Mouse (Mus musculus) lung, embryonic 14.5 days (tissue): ENCODE data around the gene Glud1. TPM values are rescaled to one million over a fixed set of nuclear protein-coding genes. Genes with fewer than 3 reads are reported as not detected.
A peak's percentile ranks its signal among the peaks of the same experiment; 100 is the strongest.

Source experiments
- ATAC-seq: fragments of 200-750 bp; cut with Nextera tagmentation; 2 replicates; pipeline ENCODE4 v1.8.0; 2017; ENCODE audit warnings: mild to moderate bottlenecking, moderate TSS enrichment, moderate library complexity; ENCODE audit not compliant: insufficient read depth
- DNase-seq: peaks from one replicate; pipeline ENCODE4 v3.0.0-alpha.2; 2015
- H3K27ac ChIP-seq: fragments of 300-500 bp; sonication (generic); 2 replicates; pipeline ENCODE4 v1.5.1; 2014; ENCODE audit warnings: low read depth, mild to moderate bottlenecking, moderate library complexity
- H3K27me3 ChIP-seq: fragments of 300-500 bp; sonication (generic); 2 replicates; pipeline ENCODE4 v1.6.1; 2014; ENCODE audit warnings: low read length, control low read depth; ENCODE audit not compliant: insufficient read depth
- H3K36me3 ChIP-seq: fragments of 300-500 bp; sonication (generic); 2 replicates; pipeline ENCODE4 v1.6.1; 2014; ENCODE audit warnings: control low read depth; ENCODE audit not compliant: insufficient read depth
- H3K4me1 ChIP-seq: fragments of 300-500 bp; sonication (generic); 2 replicates; pipeline ENCODE4 v1.6.1; 2014; ENCODE audit warnings: antibody characterized with exemption, control low read depth; ENCODE audit not compliant: insufficient read depth
- H3K4me2 ChIP-seq: fragments of 300-500 bp; sonication (generic); 2 replicates; pipeline ENCODE4 v1.6.1; 2014; ENCODE audit warnings: mild to moderate bottlenecking
- H3K4me3 ChIP-seq: fragments of 300-500 bp; sonication (generic); 2 replicates; pipeline ENCODE4 v1.5.1; 2014; ENCODE audit warnings: low read depth, low read length
- H3K9ac ChIP-seq: fragments of 300-500 bp; sonication (generic); 2 replicates; pipeline ENCODE4 v1.6.1; 2014
- H3K9me3 ChIP-seq: fragments of 300-500 bp; sonication (generic); 2 replicates; pipeline ENCODE4 v1.6.1; 2016; ENCODE audit warnings: low read depth, low read length, control low read depth
- CTCF ChIP-seq: IDR thresholded peaks from 2 replicates; pipeline ENCODE4 v1.5.1; 2016; ENCODE audit warnings: antibody characterized with exemption, low read depth
- WGBS: fragments of 180-500 bp; shearing (Covaris S2); extraction: QIAGEN DNeasy Blood & Tissue Kit; methylation state at CpG from one replicate; pipeline ENCODE4 v1.1.7; 2014; 5-methylcytosine and 5-hydroxymethylcytosine counted together
- polyA plus RNA-seq: library from polyadenylated mRNA; unstranded; fragments of >200 nt; fragmentation: Nextera tagmentation; extraction: Ambion mirVana; gene quantifications from 2 replicates; pipeline ENCODE4 v1.2.1, GENCODE M21; 2014

Glud1 gene
- polyA plus RNA-seq, 1 experiment from 2014 or later, result 84.2 TPM

DNA sequence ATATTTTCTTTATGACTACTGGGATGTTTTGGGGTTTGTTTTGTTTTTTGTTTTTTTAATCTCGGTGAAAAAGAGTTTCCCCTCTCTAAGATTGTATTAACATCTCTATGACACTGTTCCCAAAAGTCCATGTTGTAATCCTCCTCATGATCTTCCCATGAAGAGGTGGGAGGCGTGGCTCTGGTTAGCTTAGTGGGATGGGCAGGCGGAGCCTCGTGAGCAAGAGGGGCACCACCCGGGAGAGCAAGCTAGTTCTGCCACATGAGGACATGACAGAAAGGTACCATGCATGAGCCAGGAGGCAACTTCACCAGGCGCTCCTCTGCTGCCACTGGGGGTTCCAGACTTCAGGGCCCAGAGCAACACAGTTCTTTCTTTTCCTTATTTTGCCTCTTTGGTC lies 42.0 kb downstream of the Glud1 start:
- ATAC-seq (no peak), DNase-seq (no peak)
- H3K36me3 ChIP-seq, result no peaks in the 10 kb centered on the region
- H3K9ac ChIP-seq, result no peak overlapping the region
- no peaks in the 10 kb centered on the region for H3K4me1 ChIP-seq
- no peaks in the 10 kb centered on the region for H3K27me3 ChIP-seq
- H3K4me3 ChIP-seq, result no peak overlapping the region
- 59% methylated on average over 6 of the region's 6 CpGs for WGBS
- H3K4me2 ChIP-seq, result no peak overlapping the region
- no peak overlapping the region for H3K27ac ChIP-seq
- H3K9me3 ChIP-seq, result no peaks in the 10 kb centered on the region
- no peak for TF ChIP-seq CTCF

DNA sequence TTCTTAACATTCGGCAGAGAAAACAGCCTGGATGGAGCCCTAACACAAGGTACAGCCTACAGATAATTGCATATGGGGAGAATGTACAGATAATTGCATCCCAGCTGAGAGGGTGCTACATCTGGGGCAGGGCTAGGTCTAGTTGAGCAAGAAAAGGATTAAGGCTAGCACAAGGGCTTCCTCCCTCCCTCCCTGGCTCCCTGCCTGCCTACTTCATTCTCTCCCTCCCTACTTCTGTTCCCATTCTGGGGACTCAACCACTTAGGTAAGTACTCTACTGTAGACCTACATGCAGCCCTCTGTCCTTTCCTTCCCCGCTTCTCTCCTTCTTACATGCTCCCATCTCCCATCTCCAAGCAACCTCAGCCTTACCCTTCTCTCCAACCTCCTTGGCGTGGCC lies 42.8 kb downstream of the Glud1 start:
- ATAC-seq (no peak), DNase-seq (no peak)
- no peak overlapping the region for H3K27ac ChIP-seq
- H3K4me2 ChIP-seq, result no peak overlapping the region
- H3K27me3 ChIP-seq, result no peaks in the 10 kb centered on the region
- 92% methylated on average over 3 of the region's 3 CpGs for WGBS
- H3K9ac ChIP-seq, result no peak overlapping the region
- TF ChIP-seq CTCF, result no peak
- no peaks in the 10 kb centered on the region for H3K4me1 ChIP-seq
- H3K9me3 ChIP-seq, result no peaks in the 10 kb centered on the region
- H3K4me3 ChIP-seq, result no peak overlapping the region
- no peaks in the 10 kb centered on the region for H3K36me3 ChIP-seq

GRCm38 (mm10) chr14:34354456-34354855 lies 43.9 kb downstream of the Glud1 start:
- no peak for DNase-seq

DNA sequence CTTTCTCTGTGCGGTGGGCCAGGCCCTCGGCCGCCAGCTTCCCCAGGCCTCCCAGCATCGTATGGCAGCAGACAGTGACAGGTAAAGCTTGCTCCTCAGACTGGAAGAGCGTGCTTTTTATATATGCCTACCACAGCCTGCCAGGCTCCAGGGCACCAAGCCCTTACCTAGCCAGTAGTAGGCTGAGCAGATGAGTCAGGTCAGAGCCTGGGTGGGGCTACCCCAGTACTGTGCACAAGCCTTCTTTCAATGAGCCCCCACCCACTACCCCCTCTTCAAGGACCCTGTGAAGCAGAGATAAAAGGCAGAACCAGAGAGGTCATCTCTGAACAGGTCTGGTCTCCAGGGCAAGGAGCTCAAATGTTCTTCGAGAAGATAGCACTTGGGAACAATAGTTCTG lies 44.8 kb downstream of the Glud1 start, which contains the start of gene Fam25c:
Gene Fam25c, minus strand, starts transcription at position 133 of the 400 bp plus-strand sequence.
- TF ChIP-seq CTCF, result no peak
- Histone ChIP-seq H3K27me3 (no peaks in the 10 kb centered on the region), H3K4me2 (no peak within 1 kb of the TSS), H3K36me3 (no peaks in the 10 kb centered on the region), H3K9ac (no peak within 1 kb of the TSS), H3K27ac (no peak within 1 kb of the TSS), H3K9me3 (no peaks in the 10 kb centered on the region), H3K4me1 (no peaks in the 10 kb centered on the region), H3K4me3 (no peak within 1 kb of the TSS)
- DNase-seq (no peak), ATAC-seq (0 out of 2 replicates have a peak, but pooled peaks have one; percentile 25)
- WGBS, result 63% methylated on average over 6 of the region's 6 CpGs

More at GRCm38 (mm10) chr14:34354456-34354855, 43.9 kb downstream of the Glud1 start:
- Histone ChIP-seq H3K27ac (no peak overlapping the region), H3K9ac (no peak overlapping the region), H3K27me3 (no peaks in the 10 kb centered on the region), H3K9me3 (no peaks in the 10 kb centered on the region), H3K4me2 (no peak overlapping the region), H3K36me3 (no peaks in the 10 kb centered on the region), H3K4me3 (no peak overlapping the region), H3K4me1 (no peaks in the 10 kb centered on the region)
- TF ChIP-seq CTCF, result no peak
- 64% methylated on average over 4 of the region's 4 CpGs for WGBS
- ATAC-seq, result no peak

DNA sequence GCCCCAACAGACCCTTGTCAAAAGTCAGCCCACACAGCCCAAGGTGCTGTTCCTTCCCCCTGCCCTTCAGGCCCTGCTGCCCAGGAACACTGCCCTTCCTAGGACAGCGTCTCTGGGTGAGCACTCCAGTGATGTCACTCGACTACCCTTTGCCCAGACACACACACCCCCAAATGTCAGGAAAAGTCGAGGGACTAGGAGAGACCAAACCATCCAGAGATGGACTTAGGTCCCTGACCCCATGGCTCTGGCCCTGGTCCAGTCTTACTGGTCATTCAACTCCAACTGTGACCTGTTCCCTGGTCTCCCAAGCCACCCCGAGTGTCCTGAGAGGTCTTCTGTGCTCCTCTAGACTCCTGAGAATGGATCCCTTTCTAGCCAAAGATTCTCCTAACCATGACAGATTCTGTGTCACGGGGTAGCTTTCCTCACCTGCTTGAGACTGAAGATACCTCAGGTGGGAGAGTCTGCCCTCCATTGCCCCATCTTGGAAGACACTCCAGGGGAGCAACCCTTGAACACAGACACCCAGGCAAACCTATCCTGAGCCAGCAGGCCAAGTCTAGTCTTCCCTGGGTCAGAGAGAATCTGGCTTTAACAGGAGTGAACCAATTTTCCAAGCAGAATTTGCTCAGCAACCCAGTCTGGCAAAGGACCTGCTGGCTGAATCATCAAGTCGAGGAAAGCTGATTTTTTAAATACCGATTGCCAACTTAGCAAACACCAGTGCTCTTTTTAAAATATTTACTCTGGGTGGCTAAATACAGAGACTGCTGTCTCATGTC lies 47.3 kb downstream of the Glud1 start:
- H3K27ac ChIP-seq, result no peak overlapping the region; the same call in 1 of the 2 replicates
- no peaks in the 10 kb centered on the region for H3K27me3 ChIP-seq
- no peak overlapping the region for H3K9ac ChIP-seq
- no peak for DNase-seq
- no peaks in the 10 kb centered on the region for H3K4me1 ChIP-seq
- 61% methylated on average over 7 of the region's 7 CpGs for WGBS
- no peaks in the 10 kb centered on the region for H3K36me3 ChIP-seq
- no peak overlapping the region for H3K4me2 ChIP-seq
- H3K4me3 ChIP-seq, result no peak overlapping the region
- no peak for ATAC-seq
- H3K9me3 ChIP-seq, result no peaks in the 10 kb centered on the region
- no peak for TF ChIP-seq CTCF

DNA sequence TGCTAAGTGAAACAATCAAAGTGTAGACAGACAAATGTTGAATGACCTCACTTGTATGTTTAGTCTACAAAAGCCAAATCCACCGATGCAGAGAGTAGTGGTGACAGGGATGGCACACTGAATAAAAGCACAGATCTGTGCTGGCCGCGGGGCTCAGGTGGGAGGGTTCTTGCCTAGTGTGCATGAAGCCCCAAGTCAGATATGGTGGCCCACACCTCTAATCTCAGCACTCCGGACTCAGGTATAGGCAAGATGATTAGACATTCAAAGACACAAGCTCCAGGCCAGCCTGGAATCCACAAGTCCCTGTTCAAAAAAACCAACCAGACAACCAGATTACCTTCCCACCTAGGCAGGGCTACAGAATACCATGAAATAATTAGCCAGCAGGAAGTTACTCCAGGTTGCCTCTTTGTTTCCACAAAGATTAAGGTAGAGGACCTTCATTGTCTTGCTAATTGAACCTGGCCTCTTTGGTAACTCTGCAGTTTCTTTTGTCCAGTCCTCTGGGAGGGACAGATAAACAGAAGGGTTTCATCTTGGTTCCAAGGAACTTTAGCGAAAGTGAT lies 49.2 kb downstream of the Glud1 start:
- Histone ChIP-seq H3K9me3 (no peaks in the 10 kb centered on the region), H3K4me2 (no peak overlapping the region), H3K4me1 (no peaks in the 10 kb centered on the region), H3K27me3 (no peaks in the 10 kb centered on the region), H3K4me3 (no peak overlapping the region), H3K27ac (no peak overlapping the region), H3K36me3 (no peaks in the 10 kb centered on the region), H3K9ac (no peak overlapping the region)
- no peak for DNase-seq
- no peak for ATAC-seq
- WGBS, result 30% methylated on average over 5 of the region's 5 CpGs
- TF ChIP-seq CTCF, result no peak

DNA sequence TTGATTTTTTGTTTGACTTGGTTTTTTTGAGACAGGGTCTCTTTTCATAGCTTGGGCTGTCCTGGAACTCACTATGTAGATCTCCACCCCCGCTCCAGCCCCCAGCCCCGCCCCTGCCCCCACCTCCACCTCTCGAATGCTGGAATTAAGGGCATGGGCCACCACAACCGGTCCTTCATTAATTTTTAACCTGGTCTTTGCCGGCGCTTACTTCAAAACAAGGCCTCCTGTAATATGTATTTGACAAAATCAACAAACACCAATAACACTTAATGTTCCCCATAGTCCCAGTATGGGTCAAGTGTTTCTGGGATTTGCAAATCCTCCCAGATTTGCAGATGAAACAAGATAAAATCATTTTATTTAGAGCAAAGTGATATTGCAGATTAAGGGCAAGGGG lies 49.7 kb downstream of the Glud1 start:
- DNase-seq, result no peak
- Histone ChIP-seq H3K4me2 (no peak overlapping the region), H3K36me3 (no peaks in the 10 kb centered on the region), H3K9ac (no peak overlapping the region), H3K9me3 (no peaks in the 10 kb centered on the region), H3K27ac (no peak overlapping the region), H3K4me3 (no peak overlapping the region), H3K4me1 (no peaks in the 10 kb centered on the region), H3K27me3 (no peaks in the 10 kb centered on the region)
- no peak for ATAC-seq
- WGBS, result 38% methylated on average over 6 of the region's 6 CpGs
- no peak for TF ChIP-seq CTCF
